Mouse (Mus musculus) spleen, postnatal 14 days (tissue): Measurements from ENCODE around the gene Tcf7l1.
A peak's percentile ranks its signal among the peaks of the same experiment; 100 is the strongest.

Source experiments
- DNase-seq, 2 experiments: peaks; one replicate each; pipeline ENCODE4 v3.0.0; 2021 to 2022; ENCODE audit warnings: low spot score in 2 of 2

The Tcf7l1 gene

DNA sequence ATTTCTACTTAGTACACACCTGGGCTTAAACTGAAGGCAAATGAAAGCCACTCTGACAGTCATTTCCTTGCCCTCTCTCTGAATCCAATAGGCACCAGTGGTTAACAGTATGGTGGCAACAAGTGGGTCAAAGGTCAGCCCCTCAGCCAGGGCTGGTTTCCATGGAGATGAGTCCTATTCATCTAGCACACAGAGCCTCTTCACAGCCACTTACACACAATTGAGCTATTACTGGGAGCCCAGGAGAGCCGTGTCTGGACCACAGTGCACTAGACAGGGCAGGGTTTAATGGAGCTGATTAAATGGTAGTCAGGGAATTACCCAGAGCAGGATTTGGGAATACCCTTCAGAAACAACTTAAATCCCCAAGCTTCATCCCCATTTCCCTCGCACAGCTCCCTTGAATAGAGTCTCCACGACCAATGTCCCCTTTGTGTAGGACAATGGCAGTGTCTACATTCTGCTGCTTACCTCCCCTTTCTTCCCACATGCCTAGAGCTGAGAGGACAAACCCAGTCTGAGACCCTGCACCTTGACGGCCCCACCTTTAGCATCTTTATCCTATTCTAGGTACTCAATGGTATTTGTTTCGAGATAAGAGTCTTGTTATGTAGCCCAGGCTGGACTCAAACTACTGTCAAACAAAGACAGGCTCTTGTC, 89.5 kb downstream of the Tcf7l1 start:
- DNase-seq: no peak

DNA sequence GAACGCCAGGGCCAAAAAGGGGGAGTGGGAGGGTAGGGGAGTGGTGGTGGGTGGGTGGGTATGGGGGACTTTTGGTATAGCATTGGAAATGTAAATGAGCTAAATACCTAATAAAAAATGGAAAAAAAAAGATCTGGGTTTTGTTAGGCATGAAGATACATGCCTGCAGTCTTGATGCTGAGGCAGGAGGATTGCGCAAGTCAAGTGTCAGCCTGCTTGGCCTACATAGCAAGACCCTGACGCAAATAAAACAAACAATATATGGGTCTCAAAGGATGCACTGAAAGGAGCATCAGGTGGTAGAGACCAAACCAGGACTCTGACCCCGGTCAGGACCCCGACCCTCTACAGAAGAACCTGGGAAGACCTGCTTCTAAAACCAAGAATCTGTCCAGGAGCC, 90.5 kb downstream of the Tcf7l1 start:
- DNase-seq: no peak

DNA sequence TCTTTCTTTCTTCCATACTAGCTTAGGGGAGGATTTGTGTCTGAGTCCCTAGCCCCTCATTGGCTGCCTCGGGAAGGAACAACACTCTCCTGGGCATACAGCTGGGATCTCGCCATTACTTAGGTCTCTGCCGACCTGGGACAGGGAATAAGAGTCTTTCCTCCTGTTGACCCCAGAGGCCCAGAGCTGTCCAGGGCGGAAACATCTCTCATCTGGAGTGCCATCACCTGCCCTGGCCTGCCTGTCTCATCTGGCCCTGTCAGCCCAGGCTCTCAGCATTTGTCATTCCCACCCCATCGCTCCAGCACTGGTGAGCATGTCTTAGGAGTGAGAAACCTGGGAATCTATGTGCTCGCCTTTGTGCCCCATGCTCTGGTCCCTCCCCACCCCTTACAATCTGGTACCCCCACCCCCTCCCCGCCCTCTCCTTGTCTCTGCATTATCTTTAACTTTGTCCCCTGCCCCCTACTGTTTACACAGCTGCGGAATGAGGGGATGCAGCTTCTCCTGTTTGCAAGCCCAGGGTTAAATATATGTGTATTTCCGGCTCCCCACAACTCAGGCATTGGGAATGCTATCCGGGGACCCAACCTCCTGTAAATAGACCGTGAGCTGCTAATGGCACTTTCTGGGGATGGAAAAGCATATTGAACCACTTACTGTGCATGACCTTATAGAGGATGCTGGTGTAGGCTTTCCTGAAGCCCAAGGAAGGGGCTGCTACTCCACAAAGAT, 92.3 kb downstream of the Tcf7l1 start:
- no peak for DNase-seq

DNA sequence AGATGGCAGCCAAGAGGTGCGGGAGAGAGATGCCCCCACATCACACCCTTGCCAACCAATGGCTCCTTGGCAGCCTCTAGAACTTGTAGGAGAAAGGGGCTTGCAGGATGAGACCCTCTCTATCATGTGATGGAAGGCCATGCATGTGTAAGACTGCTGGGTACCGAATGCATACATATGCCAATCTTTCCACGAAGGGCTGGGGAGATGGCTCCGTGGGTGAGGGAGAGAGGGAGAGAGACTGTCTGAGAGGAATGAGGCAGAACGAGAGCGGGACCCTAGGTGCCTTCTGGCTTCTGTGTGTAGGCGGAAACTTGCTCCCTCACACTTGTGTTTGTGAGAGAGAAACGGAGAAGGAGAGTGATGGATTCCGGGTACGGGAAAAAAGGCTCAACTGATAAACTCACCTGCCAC, 94.3 kb downstream of the Tcf7l1 start:
- DNase-seq: no peak

DNA sequence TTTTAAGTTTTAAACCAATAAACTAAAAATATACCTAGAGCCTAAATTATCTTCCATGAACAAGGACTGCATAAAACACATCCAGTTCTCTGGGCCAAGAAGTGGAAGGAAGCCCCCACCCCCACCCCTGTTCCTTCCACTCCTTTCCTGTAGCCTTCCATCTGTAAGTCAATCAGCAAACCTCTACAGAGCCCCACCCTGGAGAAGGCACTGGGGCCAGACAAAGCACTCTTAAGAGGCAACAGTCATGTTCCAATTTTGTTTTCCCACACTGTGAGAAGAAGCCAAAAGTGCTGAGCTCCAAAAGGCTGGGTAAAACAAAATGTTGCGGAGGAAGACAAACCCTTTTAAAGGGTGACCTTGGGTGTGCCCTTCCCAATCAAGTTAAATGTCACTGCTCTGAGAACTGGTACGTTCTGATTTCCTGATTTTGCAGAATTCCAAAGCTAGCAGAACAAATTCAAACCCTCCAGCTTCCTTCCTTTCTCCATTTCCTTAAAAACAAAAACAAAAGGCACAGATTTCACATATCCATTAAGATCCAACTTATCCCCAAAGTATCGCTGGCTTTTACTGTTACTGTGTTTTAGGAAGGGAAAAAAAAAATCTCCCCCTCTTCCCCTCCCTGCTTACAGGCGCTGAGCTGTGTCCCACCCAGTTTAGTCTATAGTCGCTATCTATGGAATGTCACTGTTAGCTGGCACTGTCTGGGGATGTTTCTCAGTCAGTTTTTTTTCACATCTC, 94.8 kb downstream of the Tcf7l1 start:
- no peak for DNase-seq

DNA sequence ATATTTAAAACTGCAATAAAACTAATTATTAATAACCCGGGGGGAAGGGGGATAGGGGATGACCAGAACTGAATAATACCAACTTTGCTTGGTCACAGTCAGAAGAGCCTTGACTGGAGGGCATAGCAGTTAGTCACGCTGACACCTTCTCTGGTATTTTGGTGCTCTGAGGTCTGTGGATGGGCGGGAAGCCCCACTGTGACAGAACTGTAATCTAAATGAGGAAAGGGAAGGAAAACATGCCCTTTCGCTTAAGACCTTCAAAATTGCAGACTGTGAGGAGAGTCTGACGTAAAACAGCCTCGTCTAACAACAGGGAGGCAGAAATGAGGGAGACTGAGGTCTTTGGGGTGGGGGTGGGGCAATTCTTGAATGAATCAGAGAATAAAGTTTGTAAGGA, 96.6 kb downstream of the Tcf7l1 start:
- no peak for DNase-seq

DNA sequence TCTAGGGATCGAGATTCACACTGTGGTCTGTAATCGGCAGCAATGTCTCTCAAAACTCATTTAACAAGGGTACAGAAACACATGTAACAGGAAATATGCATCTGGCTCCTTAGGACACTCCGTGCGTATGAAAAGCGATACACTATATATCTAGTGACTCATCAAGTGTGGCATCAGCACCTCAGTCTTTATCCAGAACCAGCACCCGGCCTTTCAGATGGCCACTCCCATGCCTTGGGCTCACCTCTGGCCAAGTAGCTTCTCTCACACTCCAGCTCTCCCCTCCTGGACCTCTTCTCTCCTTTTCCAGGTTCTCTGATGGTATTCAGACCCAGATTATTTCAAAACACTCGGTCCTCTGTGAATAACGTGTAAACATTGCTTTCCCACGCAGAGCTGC, 97.5 kb downstream of the Tcf7l1 start:
- DNase-seq: no peak

DNA sequence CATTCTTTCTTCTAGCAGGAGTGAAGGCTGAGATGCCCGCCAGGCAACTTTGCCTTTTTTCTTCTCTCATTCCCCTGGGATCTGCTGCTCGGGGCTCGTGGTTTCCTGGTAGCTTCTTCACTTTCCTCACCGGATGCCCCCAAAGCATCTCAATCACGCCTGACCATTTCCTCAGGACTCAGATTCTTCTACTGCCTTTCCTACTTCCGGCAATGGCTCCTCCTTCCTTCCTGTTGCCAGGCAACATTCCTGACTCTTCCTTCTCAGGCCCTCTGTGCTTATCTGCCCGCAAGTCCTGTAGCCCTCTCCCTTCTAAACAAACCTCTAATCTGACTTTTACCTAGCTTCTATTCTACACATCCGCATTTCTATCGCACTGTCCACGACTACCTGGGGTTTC, 98.5 kb downstream of the Tcf7l1 start:
- no peak for DNase-seq

DNA sequence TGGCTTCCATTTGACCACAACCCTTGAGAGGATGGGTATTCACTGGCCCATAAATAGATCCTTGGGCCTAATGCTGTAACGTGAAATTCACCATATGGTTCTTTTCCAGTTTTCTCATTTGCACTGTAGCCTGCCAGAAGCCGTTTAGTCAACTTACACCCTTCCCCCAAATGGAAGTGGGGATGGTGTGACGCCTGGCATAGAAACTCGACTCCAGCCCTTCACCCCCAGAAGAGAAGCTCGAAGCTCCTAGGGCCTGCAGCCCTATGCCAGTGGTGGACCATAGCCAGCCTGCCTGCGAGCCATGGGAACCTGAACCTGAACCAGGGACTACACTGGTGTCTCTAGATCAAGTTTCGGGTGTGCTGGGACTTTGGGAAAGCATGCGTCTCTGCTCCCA, 99.1 kb downstream of the Tcf7l1 start:
- DNase-seq: no peak

DNA sequence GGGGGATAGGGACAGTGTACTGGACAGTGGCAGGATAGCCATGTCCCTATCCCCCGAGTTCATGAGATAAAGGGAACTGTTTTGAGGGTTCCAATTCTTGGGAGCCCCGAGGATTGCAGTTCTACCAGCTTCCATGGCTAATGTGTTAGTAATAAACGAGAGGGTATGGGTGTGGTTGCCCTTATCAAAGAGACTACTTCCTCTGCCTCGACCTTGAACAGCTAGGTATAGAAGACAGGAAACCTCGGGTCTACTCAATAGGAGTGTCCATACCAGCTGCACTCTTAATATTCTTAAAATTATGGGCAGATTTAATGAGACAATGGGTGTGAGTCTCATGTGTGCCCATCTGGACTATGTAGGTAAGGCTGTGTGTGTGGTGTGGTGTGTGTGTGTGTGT, 100.0 kb downstream of the Tcf7l1 start:
- DNase-seq: no peak

DNA sequence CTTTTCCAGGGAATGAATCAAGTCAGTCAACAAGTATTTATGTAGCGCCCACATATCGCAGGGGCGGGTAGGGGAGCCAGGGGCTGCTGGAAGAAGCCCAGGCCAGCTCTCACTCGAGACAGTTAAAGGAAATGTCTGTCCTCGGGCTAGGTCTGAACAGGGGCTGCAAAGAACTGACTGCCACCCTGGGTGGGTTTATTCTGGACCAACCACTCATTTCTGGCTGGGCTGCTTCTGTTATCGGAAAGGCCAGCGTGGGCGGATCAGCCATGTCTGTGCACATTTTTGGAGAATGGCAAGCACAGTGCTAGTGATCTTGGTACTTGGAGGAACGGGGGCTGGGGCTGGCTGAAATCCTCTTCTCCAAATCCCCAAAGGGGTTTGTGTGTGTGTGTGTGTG, 103.9 kb downstream of the Tcf7l1 start:
- DNase-seq: no peak

DNA sequence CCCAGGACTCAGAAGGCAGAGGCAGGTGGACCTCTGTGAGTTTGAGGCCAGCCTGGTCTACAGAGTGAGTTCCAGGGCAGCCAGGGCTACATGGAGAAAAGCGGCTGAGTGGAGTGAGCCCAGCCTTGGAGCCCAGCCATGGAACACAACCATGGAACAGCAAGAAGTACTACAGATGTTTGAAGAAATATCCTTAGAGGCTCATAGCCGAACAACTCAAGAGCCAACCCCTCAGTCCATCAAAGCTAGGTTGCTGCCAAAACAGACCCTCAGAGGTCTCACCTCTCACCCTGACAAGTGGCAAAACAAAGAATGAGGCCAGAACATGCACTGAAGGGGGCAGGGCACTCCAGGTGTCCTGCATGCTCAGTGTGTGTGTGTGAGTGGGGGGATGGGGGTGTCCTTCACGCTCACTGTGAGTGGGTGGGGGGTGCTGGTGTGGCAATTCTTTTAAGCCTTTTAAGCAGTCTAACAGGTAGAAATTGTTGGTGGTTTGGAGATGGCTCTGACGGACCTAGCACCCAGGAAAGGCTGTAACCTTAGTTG, 104.7 kb downstream of the Tcf7l1 start:
- DNase-seq: no peak

DNA sequence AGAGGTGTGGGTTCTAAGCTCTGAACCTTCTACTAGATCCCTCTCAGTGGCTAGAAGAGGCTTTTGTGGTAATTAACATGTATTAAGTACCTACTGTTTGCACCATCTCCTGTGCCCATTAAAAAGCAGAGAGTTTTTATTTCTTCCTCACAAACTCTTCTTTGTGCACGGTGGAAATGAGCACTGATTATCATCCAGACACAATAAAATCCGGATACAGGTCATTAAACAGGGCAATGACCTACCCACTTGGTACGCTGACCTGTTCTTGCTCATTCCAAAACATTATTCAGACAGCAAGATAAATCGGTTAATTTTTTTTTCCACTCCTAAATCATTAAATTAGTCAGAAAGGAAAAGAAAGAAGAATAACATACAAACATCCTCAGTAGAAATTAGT, 106.8 kb downstream of the Tcf7l1 start:
- DNase-seq: no peak

DNA sequence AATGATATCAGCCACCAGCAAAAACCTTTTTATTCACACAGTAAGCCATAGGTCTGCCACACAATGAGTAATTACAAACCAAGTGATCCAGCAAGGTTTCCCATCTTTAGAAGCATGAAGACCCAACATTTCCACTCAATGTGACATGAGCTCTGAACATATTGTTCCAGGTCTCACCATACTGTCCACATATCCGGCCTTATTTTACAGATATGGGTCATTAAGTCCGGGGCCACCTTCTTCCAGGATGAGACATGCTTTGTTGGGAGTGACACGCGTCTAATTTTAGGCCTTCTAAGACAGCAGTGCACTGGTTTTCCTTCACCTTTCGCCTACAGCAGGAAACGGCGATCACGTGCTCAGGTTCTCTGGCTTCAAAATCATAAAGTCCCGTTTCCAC, 108.1 kb downstream of the Tcf7l1 start:
- DNase-seq: no peak

DNA sequence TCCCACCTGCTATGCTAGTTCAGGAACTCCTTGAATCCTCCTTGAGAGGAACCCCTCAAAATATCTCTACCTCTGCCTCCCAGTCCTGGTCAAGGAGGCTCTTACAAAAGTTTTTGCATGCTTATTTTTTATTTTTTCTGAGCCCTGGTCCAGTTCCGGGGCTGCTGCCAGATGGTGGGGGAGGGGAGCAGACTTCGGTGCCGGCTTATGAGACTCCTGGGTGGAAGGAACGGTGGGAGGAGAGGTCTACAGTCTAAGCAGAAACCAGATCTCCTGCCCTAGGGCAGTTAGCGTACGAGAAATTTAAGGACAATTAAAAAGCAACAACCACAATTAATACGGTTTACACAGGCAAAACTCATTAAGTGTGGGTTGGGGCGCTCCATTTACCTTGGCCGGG, 110.4 kb downstream of the Tcf7l1 start:
- no peak for DNase-seq

DNA sequence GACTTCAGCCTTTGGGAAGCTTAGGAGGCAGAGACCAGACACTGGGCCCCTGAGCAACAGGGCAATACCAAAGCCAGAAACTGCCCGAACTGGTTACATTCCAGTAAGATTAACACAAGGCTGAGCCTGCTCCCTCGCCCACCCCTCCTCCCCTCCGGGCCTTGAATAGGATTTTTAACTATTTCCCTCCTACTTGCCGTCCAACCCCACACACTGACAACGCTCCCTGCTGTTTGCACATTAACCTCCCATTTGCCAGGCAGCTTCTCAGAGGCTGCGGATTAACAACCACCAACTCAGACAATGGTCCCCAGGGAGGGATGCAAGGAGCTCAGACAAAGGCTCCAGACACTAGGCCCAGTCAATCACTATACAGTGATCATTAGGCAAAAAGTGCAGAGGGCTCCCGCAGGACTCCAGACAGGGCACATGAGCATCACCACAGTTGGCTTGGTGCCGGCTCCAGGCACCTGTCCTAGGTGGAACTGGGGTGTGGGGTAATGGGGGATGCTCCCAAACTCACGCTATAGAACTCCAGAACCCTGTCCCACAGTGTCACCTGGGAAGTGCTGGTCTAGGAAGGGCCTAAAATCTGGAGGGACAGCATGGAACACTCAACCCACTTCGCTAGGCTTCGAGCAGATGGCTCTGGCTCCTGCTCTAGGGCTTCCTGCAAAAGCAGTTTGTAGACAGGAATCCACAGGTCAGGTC, 111.4 kb downstream of the Tcf7l1 start:
- no peak for DNase-seq

DNA sequence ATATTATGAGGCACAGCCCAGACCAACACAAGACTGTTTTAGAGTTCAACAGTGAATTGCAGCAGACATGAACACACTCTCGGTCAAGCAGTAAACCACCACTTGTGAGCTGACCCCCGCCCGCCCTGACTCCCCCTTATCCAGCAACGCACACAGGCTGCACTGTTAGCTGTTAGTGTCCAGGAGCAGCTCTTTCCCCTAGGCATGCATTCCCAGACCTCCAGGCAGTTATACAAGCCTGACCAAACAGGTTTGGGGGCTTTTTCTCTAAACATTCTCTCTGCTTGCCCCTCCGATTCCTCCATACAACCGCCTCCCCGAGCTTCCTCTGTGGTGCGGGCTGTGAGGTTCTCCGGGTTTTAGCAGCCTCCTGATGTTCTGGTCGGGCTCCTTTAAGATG, 112.0 kb downstream of the Tcf7l1 start:
- no peak for DNase-seq

DNA sequence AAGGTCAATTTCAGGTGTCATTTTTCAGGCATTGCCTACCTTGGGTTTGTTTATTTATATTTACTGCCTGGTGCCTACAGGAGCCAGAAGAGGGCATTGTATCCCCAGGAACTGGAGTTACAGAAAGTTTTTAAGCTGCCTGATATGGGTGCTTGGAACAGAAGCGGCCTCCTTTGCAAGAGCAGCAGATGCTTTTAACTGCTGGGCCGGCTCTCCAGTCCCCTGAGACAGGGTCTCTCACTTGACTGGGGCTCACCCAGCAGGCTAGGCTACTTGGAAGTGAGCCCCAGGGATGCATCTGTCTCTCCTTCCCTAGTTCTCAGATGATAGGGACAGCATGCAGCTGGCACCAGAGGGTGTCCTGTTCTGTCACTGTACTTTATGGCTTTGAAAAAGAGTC, 112.7 kb downstream of the Tcf7l1 start:
- DNase-seq: no peak

DNA sequence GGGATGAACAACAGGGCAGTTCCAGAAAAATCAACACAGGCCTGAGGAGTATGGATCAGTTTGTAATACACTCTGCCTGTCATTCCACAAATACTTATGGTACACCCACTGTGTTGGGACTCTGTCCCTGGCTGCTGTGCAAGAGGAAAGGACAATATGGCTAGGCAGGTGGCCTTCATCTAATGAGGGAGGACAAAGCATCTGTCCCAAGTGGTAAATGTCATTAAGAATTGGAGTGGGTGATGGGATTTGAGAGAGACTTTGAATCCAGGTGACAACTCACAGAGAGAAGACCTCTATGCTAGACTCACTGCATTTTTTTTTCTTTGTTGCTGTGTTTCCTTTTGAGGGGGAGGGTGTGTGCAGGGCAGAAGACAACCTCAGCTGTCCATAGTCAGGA, 115.3 kb downstream of the Tcf7l1 start:
- DNase-seq: no peak

DNA sequence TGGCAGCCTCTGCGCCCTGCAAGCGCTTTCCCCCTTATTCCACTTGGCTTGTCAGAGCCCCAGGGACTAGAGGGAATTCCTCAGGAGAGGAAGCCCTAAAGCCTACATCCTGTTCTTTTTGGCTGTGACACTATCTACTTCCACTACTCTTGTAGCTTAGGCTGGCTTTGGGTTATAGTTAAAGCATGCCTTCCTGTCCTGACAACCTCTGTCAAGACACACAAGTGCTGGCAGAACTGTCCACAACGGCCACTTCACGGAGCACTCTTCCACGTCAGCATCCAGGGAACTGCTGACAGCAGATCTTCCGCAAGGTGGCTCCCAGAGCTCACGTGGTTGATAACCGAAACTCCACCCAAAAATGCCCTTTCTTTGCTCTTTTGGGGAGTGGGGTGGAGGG, 117.9 kb downstream of the Tcf7l1 start:
- DNase-seq: no peak

DNA sequence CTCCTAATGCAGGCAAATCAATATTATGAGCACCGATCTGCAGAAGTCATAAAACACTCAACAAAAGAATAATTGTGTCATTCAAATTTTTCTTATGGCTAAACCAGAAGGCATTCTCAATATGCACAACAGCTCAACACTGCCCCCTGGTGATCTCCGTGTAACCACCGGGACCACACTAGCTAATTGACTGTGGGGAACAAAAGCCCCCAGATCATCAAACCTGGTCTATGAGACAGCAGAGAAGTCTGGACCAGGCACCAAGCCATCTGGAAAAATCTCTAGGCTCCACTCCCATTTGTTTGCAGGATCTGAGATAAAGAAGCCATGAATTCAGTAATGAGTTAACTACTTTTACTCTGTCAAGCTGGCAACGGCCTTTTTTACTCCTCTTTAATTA, 122.0 kb downstream of the Tcf7l1 start:
- peak in 1 of 2 experiments; percentile 45 for DNase-seq

DNA sequence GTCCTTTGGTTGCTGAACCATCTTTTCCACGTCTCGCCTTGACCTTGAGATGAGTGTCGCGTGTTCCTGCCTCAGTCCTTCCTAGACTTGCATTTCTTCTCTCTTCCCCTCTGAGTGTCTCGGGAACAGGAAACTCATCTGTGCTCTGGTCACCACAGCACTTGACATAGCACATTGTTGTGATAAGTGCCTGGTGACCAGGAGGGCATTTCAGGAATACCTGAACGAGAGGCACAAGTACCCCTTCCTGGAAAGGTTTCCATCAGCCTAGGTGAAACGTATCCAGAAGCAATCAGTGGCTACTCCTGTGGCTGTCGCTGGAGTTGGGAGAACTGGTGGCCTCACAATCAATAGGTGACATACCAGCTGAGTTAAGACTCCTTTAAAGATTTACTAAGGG, 124.8 kb downstream of the Tcf7l1 start:
- DNase-seq: no peak
